Mouse (Mus musculus): ENCODE measurements at regions not wholly inside any gene's neighbourhood (a gene's known extent, or its start where the extent isn't known, plus 50 kb on each side); places are given as distances from the start of the nearest gene placed in this dataset.

DNA sequence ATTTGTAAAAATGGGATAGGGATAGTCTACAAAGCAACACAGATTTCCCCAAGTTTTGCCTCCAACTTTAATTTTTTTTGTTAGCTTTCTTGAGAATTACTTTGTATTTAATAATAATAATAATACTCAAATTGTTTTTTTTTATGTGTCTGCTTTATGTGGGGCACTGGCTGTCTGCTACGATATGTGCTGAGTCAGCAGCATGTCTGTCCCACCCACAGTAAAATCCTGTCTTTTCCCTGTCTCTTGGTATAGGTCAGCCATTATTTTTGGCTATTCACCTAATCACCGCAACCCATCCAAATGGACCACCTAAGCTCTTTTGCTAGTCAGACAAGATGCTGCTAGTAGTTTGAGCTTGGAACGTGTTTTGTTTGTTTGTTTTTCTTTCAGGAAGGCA is 473.0 kb downstream of the Hs3st4 start:
- no peak for DNase-seq (ENCODE audit: low read depth, low spot score)

DNA sequence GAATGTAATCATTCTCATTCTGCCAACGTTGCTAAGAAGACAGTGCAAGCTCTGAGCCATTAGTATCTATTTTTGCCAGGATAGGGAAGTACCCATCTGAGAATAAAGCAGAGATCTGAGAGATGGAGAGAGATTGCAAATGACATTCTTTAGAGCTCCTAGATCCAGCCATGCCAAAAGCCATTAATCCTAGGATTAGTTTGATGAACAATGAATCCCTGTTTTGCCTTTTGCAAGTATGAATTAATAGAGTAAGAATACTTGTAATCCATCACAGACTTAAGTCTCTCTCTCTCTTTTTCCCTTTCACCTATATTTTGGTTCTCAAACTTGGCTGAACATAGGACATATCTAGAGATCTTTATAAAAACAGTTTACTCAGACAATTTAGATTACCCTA is 504.7 kb downstream of the Hs3st4 start:
- no peak for DNase-seq (ENCODE audit: low read depth, low spot score)

DNA sequence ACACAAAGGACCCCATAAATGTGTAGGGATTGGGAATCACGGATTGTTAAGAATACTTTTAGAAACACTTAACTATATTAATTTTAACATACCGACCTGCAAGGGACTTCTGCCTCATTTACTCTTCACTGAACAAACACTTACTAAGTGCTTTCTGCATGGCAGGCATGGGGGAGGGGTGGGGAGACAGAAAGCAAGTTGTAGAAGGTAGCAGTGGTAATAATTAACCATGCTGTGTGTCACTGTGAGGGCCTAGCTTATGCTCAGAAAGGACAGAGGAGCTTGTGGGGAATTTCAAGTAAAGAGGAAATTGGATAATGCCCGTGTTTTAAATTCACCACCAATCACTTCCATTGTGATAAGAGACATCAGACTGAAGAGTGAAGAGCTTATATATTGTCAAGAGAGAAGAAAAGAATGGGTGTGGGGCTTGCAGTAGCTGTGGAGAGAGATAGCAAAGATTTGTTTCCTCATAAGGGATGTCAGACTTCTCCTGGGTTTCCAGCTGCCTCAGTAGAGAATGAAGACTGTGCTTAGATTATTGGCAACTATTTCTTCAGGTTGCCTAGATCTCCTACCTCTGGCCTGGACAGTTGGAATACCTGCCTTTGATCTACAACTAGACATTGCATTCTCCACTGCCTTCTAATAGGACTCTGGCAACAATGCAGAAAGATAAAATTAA is 508.6 kb downstream of the Hs3st4 start:
- no peak for DNase-seq (ENCODE audit: low read depth, low spot score)

DNA sequence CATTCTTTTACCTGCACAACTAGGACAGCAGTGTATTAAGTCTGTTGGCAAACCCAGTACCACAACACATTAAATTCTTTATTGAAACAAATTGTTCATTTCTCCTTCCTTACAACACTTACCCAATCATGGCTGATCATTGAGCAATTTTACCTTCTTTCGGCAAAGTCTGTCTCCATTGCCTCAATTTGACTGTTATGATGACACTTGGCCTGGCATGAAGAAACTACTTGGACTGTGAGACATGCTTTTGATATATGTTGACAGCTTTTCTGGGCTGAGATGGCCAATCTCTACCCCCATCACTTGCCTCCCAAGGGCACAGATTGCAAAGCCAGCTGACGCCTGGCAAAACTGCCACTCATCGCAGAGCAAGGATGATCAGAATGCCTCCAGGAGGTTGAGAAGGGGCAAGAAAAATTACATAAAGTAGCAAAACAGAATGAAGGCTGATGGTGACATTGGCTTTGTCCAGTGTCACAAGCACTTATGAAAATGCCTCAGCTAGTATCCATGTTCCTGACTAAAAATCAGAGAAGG is 509.3 kb downstream of the Hs3st4 start:
- no peak for DNase-seq (ENCODE audit: low read depth, low spot score)

DNA sequence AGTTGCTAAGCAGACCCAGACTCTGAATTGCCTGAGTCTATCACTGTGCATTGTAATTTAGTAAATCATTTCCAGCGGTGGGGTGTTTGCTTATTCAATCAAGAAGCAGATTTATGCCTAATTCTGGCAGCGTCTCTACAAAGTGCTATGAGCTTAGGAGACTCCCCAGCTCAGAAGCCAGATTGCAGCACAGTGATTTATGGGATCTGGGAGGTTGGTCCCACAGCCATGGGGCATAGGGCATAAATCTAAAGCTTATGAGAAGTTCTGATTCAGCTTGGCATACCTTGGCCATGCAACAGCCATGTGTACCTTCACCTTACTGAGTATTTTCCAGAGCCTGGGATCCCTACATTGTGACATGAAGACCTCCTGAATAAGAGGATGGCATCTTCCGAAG is 518.0 kb downstream of the Hs3st4 start:
- DNase-seq (ENCODE audit: low read depth, low spot score) = no peak

DNA sequence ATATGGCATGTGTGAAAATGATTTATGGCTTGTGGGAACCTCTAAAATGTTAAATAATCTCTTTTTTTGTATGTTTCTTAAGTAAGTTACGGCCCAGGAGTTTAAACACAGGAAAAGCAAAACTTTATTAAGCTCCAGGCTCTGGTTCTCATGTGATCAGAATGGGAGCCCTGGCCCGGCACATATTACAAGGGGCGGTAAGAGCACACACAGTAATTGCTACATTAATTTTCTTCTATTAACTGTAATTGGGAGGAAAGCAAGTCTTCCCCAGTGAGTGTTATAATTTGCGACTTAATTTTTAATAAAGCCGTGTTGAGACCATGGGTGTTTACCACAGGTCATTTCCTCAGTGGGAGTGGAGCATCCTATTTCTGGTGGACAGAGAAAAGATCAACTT is 520.1 kb downstream of the Hs3st4 start:
- DNase-seq (ENCODE audit: low read depth, low spot score) = no peak

DNA sequence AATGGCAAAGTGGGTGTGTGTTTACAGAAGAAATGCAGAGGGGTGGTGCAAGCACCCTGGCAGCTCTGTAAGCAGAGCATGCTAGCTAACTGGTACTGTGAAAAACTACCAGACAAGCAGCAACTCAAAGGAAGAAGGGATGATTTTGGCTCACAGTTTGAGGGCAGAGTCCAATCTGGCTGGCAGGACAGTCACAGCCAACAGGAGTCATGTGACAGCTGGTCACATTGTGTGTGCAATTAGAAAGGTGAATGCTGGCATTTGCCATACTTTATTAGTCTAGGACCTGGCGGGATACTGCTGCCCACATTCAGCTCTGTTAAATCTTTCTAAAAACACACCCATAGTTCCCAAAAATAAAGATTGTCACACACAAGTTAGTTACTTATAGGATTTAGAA is 566.4 kb downstream of the Hs3st4 start:
- no peak for DNase-seq (ENCODE audit: low read depth, low spot score)

DNA sequence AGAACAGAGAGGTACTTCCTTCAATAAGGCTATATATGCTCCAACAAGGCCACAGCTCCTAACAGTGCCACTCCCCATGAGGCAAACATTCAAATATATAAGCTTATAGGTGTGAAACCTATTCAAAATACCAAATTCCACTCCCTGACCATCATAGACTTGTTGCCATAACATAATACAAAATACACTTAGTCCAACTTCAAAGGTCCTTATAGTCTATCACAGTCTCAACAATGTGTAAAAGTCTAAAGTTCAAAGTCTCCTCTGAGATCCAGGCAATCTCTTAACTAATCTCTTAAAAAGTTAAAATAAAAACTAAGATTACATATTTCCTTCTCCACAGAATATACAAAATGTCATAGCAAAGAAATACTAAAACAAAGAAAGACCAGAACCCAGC is 574.5 kb downstream of the Hs3st4 start:
- no peak for DNase-seq (ENCODE audit: low read depth, low spot score)

DNA sequence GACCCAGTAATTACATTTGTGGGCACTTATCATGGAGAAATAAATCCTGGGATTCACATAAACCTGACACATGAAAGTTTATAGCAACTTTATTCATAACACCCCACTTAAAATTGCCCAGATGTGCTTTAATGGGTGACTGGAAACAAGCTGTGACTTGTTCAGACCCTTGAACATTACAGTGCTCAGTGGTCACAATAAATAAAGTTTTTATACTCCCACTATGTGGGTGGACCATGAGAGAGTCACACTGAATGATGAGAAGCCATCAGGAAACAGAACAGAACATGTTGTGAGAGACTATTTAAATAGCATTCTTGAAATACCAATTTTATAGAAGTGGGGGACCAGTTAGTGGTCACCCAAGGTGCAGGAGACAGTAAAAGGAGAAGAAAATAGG is 588.1 kb downstream of the Hs3st4 start:
- DNase-seq (ENCODE audit: low read depth, low spot score) = no peak

DNA sequence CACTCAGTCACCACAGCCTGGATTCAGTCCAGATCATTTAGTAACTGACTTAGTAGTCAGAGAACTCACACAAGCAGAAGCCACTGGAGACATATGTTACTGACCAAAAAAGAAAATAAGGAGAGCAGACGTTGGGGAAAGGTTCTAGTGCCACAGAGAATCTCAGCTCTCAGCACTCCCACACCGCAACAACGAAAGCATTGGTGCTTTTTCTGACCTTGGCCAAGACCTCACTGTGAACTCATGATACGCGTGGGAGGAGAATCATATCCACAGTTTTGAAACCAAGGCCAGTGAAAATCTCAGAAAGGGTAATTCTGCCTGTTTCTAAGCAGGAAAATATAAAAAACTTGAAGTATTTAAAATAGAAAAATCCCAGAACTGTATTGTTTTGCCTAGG is 591.0 kb downstream of the Hs3st4 start:
- no peak for DNase-seq (ENCODE audit: low read depth, low spot score)

DNA sequence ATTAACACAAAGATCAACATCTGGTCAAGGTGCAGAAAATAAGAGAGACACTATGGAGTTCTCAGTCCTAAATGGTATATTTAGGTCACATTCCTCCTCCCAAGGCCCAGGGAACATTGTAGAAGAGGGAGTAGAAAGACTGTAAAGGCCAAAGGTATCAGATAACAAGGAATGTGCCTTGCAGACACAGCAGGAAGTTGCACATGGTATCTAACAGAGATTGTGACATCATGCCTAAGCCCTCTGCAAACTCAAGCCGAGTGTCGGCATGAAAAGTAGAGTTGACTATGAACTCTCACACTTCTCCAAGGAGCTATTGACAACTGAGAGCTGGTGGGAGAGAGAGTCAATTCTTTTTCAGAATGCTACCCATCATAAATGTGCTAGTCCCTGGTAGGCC is 598.7 kb downstream of the Hs3st4 start:
- DNase-seq (ENCODE audit: low read depth, low spot score) = no peak

DNA sequence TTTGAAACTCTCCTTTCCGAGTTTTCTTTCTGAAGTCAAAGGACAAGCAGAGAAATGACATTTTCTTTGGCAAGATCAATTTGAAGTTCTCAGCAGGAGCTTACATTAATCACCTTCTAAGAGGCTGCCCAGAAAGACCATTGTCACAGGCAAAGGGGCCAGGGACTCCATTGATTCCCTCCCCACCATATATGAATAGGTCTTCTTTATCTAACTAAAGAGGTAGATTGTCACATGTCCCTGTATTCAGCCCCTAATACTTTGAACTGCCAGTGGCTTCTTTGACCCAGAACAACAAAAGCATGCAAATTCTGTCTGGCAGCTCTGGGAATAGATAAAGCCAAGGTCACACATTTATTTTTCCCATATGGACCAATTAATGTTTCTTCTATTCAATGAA is 602.6 kb downstream of the Hs3st4 start:
- no peak for DNase-seq (ENCODE audit: low read depth, low spot score)

DNA sequence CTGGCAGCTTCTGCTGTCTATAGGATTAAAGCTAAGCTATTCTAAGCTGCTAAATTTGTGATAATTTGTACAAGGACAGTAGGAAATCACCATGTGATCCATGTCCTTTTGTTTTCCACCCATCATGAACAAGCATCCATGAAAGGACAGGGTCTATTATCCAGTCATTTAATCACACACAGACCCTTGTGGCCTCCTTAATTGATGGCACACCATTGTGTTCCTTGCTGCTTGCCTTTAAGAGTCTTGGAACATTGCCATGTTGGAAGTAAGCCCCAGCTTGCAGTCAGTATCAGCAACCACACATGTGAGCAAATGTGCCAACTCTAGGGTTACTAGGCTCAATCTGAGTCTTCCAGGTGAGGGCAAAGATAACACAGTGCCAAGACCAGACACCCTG is 608.7 kb downstream of the Hs3st4 start:
- DNase-seq (ENCODE audit: low read depth, low spot score) = no peak

DNA sequence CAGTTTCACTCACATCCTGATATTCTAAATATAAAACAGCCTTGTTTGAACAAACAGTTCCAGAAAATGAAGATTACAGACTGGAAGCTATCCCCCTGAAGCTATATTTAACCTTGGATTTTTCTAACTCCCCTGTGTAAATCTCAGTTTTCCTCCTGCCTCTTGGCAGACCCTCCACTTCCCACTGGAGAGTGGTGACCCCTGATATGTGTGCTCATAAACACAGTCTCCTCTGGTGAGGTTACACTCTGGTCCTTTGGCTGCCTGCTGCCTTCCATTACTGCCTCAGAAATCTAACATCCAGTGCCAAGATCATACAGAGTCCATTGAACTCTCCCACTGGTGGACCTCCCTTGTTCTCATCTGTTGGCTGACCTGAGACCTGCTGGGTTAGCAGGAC is 610.8 kb downstream of the Hs3st4 start:
- no peak for DNase-seq (ENCODE audit: low read depth, low spot score)

DNA sequence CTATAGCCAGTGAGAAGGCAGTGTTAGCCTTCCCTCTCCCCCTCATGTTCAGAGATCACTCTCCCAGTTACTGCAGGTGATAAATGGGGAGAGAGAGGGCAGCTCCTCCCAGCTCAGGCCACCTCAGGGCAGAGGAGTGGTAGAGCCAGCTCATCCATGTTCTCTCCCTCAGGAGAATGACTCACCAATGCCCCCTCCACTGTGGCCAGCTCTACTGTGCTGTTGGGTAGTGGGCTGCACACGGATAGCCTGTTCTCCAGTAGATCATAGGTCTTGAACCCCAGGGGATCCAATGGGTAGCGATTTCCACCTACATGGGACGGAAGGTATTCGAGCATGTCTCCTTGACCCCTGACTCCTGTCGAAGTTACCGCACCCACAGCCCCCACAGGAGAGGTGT is 618.1 kb downstream of the Hs3st4 start:
- DNase-seq (ENCODE audit: low read depth, low spot score) = no peak

DNA sequence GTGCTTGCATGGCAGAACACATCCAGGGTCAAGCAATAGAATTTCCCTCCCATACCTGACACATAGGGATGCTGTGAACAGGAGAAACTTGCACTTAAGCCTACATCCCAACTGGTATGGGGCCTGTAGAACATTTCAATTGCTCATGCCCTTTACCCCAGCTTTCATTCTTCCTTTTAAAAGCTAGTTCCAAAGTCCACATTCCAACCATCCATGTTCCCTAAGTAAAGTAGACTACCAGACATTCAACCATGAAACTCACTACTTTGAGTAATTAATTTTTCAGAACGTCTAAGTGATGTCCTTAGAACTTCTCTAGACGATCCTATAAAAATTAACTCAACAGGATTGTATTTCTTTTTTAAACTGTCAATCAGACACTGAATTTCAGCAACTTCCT is 621.9 kb downstream of the Hs3st4 start:
- DNase-seq (ENCODE audit: low read depth, low spot score) = no peak

DNA sequence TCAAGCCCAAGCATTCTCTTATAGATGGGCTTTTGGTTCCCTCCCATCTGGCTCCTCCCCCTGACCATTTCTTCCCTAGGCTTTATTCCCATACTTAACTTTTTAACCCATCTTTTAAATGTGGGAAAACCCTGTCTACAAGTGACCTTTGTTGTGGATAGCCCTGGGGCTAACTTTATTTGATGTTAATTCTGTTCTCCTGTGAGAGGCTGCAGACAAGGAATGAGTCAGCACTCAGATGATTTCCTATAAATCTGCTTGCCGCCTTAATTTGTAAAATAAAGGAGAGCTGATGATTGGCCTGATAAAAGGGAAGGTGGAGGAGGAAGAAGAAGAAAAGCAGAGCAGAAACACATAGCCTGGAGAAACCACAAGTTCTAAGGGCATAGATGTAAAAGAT is 623.3 kb downstream of the Hs3st4 start:
- DNase-seq (ENCODE audit: low read depth, low spot score) = no peak

DNA sequence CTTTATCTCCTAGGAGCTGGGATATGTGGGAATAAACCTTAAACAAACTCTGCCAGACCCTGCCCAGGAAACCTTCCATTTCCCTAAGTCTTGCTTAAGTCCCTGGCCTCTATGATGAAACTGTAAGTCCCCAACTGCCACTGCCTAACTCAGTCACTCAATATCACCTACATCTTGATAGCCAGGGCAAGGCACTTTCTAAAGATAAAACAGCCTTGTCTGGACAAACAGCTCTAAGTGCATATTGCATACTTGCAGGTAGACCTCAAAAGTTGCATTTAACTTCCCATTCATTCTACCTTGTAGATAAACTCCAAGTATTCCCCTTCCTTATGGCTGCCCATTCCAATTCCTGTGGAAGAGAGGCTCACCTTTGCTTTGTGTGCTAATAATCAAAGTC is 624.4 kb downstream of the Hs3st4 start:
- no peak for DNase-seq (ENCODE audit: low read depth, low spot score)

DNA sequence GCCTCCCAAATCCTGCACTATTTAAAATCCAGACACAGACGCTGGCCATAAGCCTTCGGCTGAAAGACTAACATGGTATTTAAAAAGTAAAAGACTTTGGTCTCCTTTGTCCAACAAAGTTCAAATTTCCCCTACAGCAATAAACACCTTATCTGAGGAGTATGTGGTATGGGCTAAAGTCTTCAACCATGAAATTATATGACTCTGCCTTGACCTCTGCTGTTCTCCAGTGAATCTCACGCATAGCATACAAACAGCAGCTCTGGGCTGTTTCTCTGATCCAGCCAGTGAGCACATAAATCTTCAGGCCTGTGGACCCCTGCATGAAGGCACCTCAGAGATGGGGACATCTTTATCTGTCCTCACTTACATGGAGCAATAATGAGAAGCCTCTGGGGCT is 627.8 kb downstream of the Hs3st4 start:
- no peak for DNase-seq (ENCODE audit: low read depth, low spot score)

DNA sequence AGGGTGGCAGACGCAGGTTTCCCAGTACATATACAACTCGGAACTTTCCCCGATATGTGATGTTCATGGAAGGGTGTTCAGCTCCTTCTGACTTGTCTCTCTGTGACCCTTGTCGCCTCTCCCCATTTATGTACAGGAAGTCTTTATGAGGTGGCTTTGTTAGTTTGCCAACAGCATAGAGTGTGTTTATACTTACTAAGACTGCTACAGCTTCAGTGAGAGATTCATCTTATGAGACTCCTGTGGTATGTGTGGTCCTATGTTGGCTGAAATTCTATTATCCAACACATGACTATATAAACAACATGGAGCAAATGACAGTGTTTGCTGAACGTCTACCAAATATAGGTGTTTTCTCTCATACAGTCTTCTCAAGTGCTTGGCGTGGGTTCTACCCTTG is 664.5 kb downstream of the Hs3st4 start:
- DNase-seq (ENCODE audit: low read depth, low spot score) = no peak

DNA sequence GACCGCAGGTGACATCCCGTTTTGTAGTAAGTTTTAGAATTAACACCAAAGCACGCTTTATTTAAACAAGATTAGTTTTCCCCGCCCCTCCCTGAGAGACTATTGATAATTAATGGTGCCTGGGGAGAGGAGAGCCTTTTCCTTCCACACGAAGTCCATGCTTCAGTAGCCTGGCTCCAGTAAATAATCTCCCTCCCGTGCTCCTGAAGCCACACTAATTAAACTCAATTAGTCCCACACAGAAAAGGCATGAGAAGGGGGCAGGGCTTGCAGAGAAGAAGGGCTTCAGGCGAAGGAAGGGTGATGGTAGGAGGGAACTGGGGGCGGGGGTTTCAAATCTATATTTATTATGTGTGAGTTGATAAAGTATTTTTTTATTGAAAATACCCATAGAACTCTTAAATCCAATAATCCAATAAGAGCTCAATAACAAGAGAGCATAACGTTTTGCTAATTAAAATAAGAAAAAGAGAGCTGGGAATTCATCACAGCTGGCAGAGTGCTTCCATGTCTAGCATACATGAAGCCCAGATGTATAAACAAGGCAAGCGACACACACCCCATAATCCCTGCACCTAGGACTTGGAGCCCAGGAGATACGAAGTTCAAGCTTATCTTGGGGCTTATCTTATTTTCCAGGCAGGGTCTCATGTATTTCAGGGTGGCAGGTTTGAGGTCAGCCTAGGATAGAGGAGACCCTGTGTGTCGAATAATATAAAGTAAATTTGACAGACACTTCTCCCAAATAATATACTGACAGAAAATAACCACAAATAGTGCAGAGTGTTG is 684.7 kb downstream of the Hs3st4 start:
- DNase-seq (ENCODE audit: low read depth, low spot score) = no peak

DNA sequence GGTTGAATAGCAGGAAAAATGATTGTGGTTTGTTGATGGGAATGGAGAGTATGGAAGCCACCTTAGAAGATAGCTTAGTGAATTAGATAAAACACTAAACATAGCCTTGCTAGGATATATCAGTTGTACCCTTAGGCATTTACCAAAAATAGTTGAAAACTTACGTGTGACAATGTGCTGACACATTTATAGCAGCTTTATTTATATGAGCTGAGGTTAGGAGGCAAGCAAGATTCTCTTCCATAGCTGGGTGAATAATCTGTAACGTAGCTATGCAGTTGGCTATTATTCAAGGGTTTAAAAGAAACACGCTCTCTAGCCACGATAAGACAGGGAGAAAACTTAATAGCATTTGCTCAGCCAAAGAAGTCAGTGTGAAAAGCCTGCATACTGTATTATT is 685.4 kb downstream of the Hs3st4 start:
- no peak for DNase-seq (ENCODE audit: low read depth, low spot score)

DNA sequence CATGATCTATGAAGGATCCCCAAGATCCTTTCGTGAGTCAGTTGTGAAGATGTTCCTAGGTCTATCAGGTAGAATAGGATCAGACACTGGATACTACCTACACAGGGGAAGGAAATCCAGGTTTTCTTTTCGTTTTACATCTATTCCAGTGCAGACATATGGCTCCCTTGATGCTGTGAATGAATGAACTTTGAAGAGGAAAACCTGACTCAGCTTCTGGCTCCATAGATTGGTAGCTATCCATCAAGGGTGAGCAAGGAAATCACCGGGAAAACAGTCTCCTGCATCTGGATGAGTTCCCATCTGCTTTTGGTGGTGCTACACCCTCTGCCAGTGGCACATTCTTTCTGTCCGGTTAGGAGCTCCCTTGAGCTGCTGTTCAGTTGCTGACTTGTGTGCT is 687.8 kb downstream of the Hs3st4 start:
- DNase-seq (ENCODE audit: low read depth, low spot score) = no peak

All from CD4-positive, CD25-positive, alpha-beta regulatory T cell, adult 2 months (primary cell).